Mouse (Mus musculus) intestine, embryonic 16.5 days (tissue): ENCODE results near the gene Olfr1100. TPM values are rescaled to one million over a fixed set of nuclear protein-coding genes. Genes with fewer than 3 reads are reported as not detected.

Experiments used
- ATAC-seq: fragments of 200-750 bp; cut with Nextera tagmentation; 2 replicates; pipeline ENCODE4 v1.8.0; 2017; ENCODE audit warnings: moderate TSS enrichment, moderate library complexity
- H3K27ac ChIP-seq: fragments of 300-500 bp; sonication (generic); 2 replicates; pipeline ENCODE4 v1.5.1; 2014; ENCODE audit warnings: mild to moderate bottlenecking, low read length
- H3K27me3 ChIP-seq: fragments of 300-500 bp; sonication (generic); replicated peaks from 2 replicates; pipeline ENCODE4 v1.6.1; 2014; ENCODE audit warnings: low read length, control low read depth, mixed read lengths; ENCODE audit not compliant: control insufficient read depth, insufficient read depth
- H3K36me3 ChIP-seq: fragments of 300-500 bp; sonication (generic); 2 replicates; pipeline ENCODE4 v1.6.1; 2014; ENCODE audit warnings: low read length, control low read depth; ENCODE audit not compliant: control insufficient read depth, insufficient read depth
- H3K4me1 ChIP-seq: fragments of 300-500 bp; sonication (generic); 2 replicates; pipeline ENCODE4 v1.6.1; 2014; ENCODE audit warnings: low read length, control low read depth, mixed read lengths; ENCODE audit not compliant: control insufficient read depth, insufficient read depth
- H3K4me2 ChIP-seq: fragments of 300-500 bp; sonication (generic); 2 replicates; pipeline ENCODE4 v1.6.1; 2014; ENCODE audit warnings: low read depth, low read length, control low read depth
- H3K4me3 ChIP-seq: fragments of 300-500 bp; sonication (generic); 2 replicates; pipeline ENCODE4 v1.5.1; 2014; ENCODE audit warnings: mild to moderate bottlenecking, low read length
- H3K9ac ChIP-seq: fragments of 300-500 bp; sonication (generic); 2 replicates; pipeline ENCODE4 v1.6.1; 2014; ENCODE audit warnings: low read depth, low read length
- H3K9me3 ChIP-seq: fragments of 300-500 bp; sonication (generic); 2 replicates; pipeline ENCODE4 v1.6.1; 2016; ENCODE audit warnings: low read length, control low read depth; ENCODE audit not compliant: control insufficient read depth
- whole genome bisulfite sequencing: fragments of 180-500 bp; shearing (Covaris S2); extraction: QIAGEN DNeasy Blood & Tissue Kit; methylation state at CpG from one replicate; pipeline ENCODE4 v1.1.7; 2014; 5-methylcytosine and 5-hydroxymethylcytosine counted together
- polyA plus RNA-seq: library from polyadenylated mRNA; unstranded; fragments of >200 nt; fragmentation: Nextera tagmentation; extraction: Ambion mirVana; gene quantifications from 2 replicates; pipeline ENCODE4 v1.2.1, GENCODE M21; 2015

Olfr1100 gene
- not detected in 2 replicates for polyA plus RNA-seq

DNA sequence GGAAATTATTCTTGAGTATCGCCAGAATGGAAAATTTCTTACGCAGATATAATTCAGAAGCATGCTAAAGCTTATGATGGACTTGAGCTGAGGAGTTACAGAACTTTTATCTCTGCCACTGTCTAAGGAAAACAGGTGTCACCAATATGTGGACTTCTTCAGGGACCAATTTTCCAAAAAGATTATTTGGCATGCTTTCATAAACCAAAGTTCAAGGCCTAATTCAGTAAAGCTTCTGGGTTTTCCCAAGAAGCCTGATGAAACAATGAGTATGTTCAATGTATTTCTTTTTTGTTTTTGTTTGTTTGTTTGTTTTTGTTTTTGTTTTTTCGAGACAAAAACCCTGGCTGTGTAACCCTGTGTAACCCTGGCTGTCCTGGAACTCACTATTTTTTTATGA, at the start of gene Olfr1100:
Olfr1100 (minus strand) TSS at position 101 of the 400 bp plus-strand sequence.
- Histone ChIP-seq H3K9me3 (no peaks in the 10 kb centered on the region), H3K27ac (no peak within 1 kb of the TSS), H3K9ac (no peak within 1 kb of the TSS), H3K36me3 (no peaks in the 10 kb centered on the region), H3K4me2 (no peak within 1 kb of the TSS), H3K4me3 (no peak within 1 kb of the TSS), H3K27me3 (no peaks in the 10 kb centered on the region), H3K4me1 (no peaks in the 10 kb centered on the region)
- ATAC-seq = no peak
- WGBS = 75% methylated on average over 3 of the region's 3 CpGs

- no peak within 1 kb of the TSS for H3K27ac ChIP-seq
- H3K4me3 ChIP-seq = no peak within 1 kb of the TSS
- WGBS = 51% methylated on average over 1 of the region's 1 CpGs
- no peaks in the 10 kb centered on the region for H3K27me3 ChIP-seq
- no peaks in the 10 kb centered on the region for H3K36me3 ChIP-seq
- no peaks in the 10 kb centered on the region for H3K9me3 ChIP-seq
- H3K9ac ChIP-seq = no peak within 1 kb of the TSS
- no peak within 1 kb of the TSS for H3K4me2 ChIP-seq
- no peak for ATAC-seq
- no peaks in the 10 kb centered on the region for H3K4me1 ChIP-seq
These were observed 47.2 kb upstream of the Olfr1100 start, which contains the start of gene Olfr1104 for GRCm38 (mm10) chr2:87026980-87027379. Gene Olfr1104, minus strand, starts transcription at chr2:87027080.

DNA sequence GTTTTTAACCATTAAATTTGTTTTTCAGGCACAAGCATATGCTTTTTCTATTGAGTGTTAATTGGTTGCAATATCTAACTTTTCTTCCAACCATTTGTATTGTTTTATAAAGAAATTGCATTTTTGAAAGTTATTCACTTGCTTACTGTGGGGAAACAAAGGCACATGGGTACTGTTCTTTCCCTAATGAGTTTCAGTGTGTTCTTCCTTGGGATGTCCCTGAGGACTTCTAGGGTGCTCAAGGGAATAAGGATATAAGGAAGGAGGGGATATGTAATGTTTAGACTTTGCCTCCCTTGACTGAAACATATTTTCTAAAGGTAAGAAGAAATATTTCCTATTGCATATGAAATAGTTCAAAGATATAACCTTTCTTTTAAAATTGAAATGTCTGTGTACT, 18.3 kb upstream of the Olfr1100 start, which contains the start of gene Olfr1102:
Olfr1102 (plus strand) TSS at position 301 of the 400 bp plus-strand sequence.
- Histone ChIP-seq H3K4me2 (no peak within 1 kb of the TSS), H3K4me1 (no peaks in the 10 kb centered on the region), H3K9me3 (no peaks in the 10 kb centered on the region), H3K4me3 (no peak within 1 kb of the TSS), H3K36me3 (no peaks in the 10 kb centered on the region), H3K27me3 (no peaks in the 10 kb centered on the region), H3K27ac (no peak within 1 kb of the TSS), H3K9ac (no peak within 1 kb of the TSS)
- ATAC-seq = no peak

- no peak for ATAC-seq
- 80% methylated on average over 3 of the region's 3 CpGs for WGBS
- H3K27me3 ChIP-seq = no peaks in the 10 kb centered on the region
These were observed 11.4 kb upstream of the Olfr1100 start, which contains the start of gene Olfr1101 for GRCm38 (mm10) chr2:86991121-86991520. Gene Olfr1101, minus strand, starts transcription at chr2:86991221.

GRCm38 (mm10) chr2:86960593-86960992, 19.2 kb downstream of the Olfr1100 start, which contains the start of gene Olfr1099:
Gene Olfr1099, minus strand, starts transcription at chr2:86960693.
- no peaks in the 10 kb centered on the region for H3K4me1 ChIP-seq
- H3K27ac ChIP-seq = no peak within 1 kb of the TSS
- no peak within 1 kb of the TSS for H3K9ac ChIP-seq
- H3K9me3 ChIP-seq = no peaks in the 10 kb centered on the region
- 79% methylated on average over 1 of the region's 1 CpGs for WGBS
- no peak for ATAC-seq
- H3K4me3 ChIP-seq = no peak within 1 kb of the TSS
- H3K4me2 ChIP-seq = no peak within 1 kb of the TSS
- H3K36me3 ChIP-seq = no peaks in the 10 kb centered on the region
- H3K27me3 ChIP-seq = no peaks in the 10 kb centered on the region

More at GRCm38 (mm10) chr2:86991121-86991520, 11.4 kb upstream of the Olfr1100 start, which contains the start of gene Olfr1101:
- Histone ChIP-seq H3K9me3 (no peaks in the 10 kb centered on the region), H3K4me3 (no peak within 1 kb of the TSS), H3K9ac (no peak within 1 kb of the TSS), H3K4me2 (no peak within 1 kb of the TSS), H3K27ac (no peak within 1 kb of the TSS), H3K36me3 (no peaks in the 10 kb centered on the region), H3K4me1 (no peaks in the 10 kb centered on the region)

- no peak overlapping the region for H3K9ac ChIP-seq
- H3K9me3 ChIP-seq = no peaks in the 10 kb centered on the region
- H3K4me1 ChIP-seq = no peaks in the 10 kb centered on the region
- ATAC-seq = no peak
- no peak overlapping the region for H3K27ac ChIP-seq
- H3K36me3 ChIP-seq = no peaks in the 10 kb centered on the region
- H3K27me3 ChIP-seq = no peaks in the 10 kb centered on the region
- H3K4me3 ChIP-seq = no peak overlapping the region
- no peak overlapping the region for H3K4me2 ChIP-seq
These were observed 53.2 kb downstream of the Olfr1100 start for GRCm38 (mm10) chr2:86926557-86926956.

Other genes starting within 250 kb of the Olfr1100 start
- gene Olfr1089, start 246.3 kb downstream of the Olfr1100 start, polyA plus RNA-seq = not detected in 2 replicates
- gene Olfr1090, start 221.0 kb downstream of the Olfr1100 start, polyA plus RNA-seq = not detected in 2 replicates
- not detected in 2 replicates for gene Olfr1093, start 197.5 kb downstream of the Olfr1100 start, polyA plus RNA-seq
- not detected in 2 replicates for gene Olfr141, start 169.9 kb downstream of the Olfr1100 start, polyA plus RNA-seq
- gene Olfr1094, start 155.3 kb downstream of the Olfr1100 start, polyA plus RNA-seq = not detected in 2 replicates
- not detected in 2 replicates for gene Olfr1095, start 128.3 kb downstream of the Olfr1100 start, polyA plus RNA-seq
- gene Gm13723, start 105.2 kb downstream of the Olfr1100 start, polyA plus RNA-seq = not detected in 2 replicates
- gene Olfr1097, start 87.7 kb downstream of the Olfr1100 start, polyA plus RNA-seq = not detected in 2 replicates
- not detected in 2 replicates for gene Olfr1098, start 55.4 kb downstream of the Olfr1100 start, polyA plus RNA-seq
- gene Olfr1099, start 19.3 kb downstream of the Olfr1100 start, polyA plus RNA-seq = not detected in 2 replicates
- gene Olfr1101, start 11.3 kb upstream of the Olfr1100 start, polyA plus RNA-seq = not detected in 2 replicates
- gene Olfr1102, start 18.4 kb upstream of the Olfr1100 start, polyA plus RNA-seq = not detected in 2 replicates
- gene Olfr1104, start 47.1 kb upstream of the Olfr1100 start, polyA plus RNA-seq = not detected in 2 replicates
- not detected in 2 replicates for gene Olfr1105, start 56.6 kb upstream of the Olfr1100 start, polyA plus RNA-seq
- gene Olfr1106, start 72.3 kb upstream of the Olfr1100 start, polyA plus RNA-seq = not detected in 2 replicates
- gene Olfr1107, start 95.9 kb upstream of the Olfr1100 start, polyA plus RNA-seq = not detected in 2 replicates
- not detected in 2 replicates for gene Olfr1109, start 116.1 kb upstream of the Olfr1100 start, polyA plus RNA-seq
- not detected in 2 replicates for gene Olfr259, start 134.6 kb upstream of the Olfr1100 start, polyA plus RNA-seq
- not detected in 2 replicates for gene Olfr1110, start 160.3 kb upstream of the Olfr1100 start, polyA plus RNA-seq
- gene Olfr1111, start 172.7 kb upstream of the Olfr1100 start, polyA plus RNA-seq = not detected in 2 replicates
- gene Olfr1112, start 207.8 kb upstream of the Olfr1100 start, polyA plus RNA-seq = not detected in 2 replicates
- gene Olfr1113, start 229.0 kb upstream of the Olfr1100 start, polyA plus RNA-seq = not detected in 2 replicates